Mouse (Mus musculus): ENCODE measurements around the gene Ext2.

Gene Ext2

GRCm38 (mm10) chr2:93806487-93807201 is 15.7 kb downstream of the Ext2 start:
- in situ Hi-C loops (cut with MboI, MseI), result no loop called here

- in situ Hi-C loops (cut with MboI, MseI), result no loop called here
These were observed 16.8 kb downstream of the Ext2 start for GRCm38 (mm10) chr2:93805523-93805922.

GRCm38 (mm10) chr2:93805066-93805465 is 17.3 kb downstream of the Ext2 start:
- in situ Hi-C loops (cut with MboI, MseI), result no loop called here

- in situ Hi-C loops (cut with MboI, MseI), result no loop called here
These were observed 19.4 kb downstream of the Ext2 start for GRCm38 (mm10) chr2:93802947-93803346.

GRCm38 (mm10) chr2:93801097-93801496 is 21.3 kb downstream of the Ext2 start:
- in situ Hi-C loops (cut with MboI, MseI), result no loop called here

GRCm38 (mm10) chr2:93797162-93797795 is 25.1 kb downstream of the Ext2 start:
- in situ Hi-C loops (cut with MboI, MseI), result no loop called here

GRCm38 (mm10) chr2:93794375-93794774 is 28.0 kb downstream of the Ext2 start:
- in situ Hi-C loops (cut with MboI, MseI), result no loop called here

- in situ Hi-C loops (cut with MboI, MseI), result no loop called here
These were observed 30.6 kb downstream of the Ext2 start for GRCm38 (mm10) chr2:93791516-93792499.

- in situ Hi-C loops (cut with MboI, MseI), result no loop called here
These were observed 31.5 kb downstream of the Ext2 start for GRCm38 (mm10) chr2:93790798-93791345.

GRCm38 (mm10) chr2:93788557-93788956 is 33.8 kb downstream of the Ext2 start:
- in situ Hi-C loops (cut with MboI, MseI), result no loop called here

GRCm38 (mm10) chr2:93786175-93786574 is 36.2 kb downstream of the Ext2 start:
- in situ Hi-C loops (cut with MboI, MseI), result no loop called here

GRCm38 (mm10) chr2:93785432-93785798 is 37.0 kb downstream of the Ext2 start:
- in situ Hi-C loops (cut with MboI, MseI), result no loop called here

- in situ Hi-C loops (cut with MboI, MseI), result no loop called here
These were observed 37.5 kb downstream of the Ext2 start for GRCm38 (mm10) chr2:93784721-93785431.

- in situ Hi-C loops (cut with MboI, MseI), result no loop called here
These were observed 38.3 kb downstream of the Ext2 start for GRCm38 (mm10) chr2:93783926-93784539.

- in situ Hi-C loops (cut with MboI, MseI), result no loop called here
These were observed 39.7 kb downstream of the Ext2 start for GRCm38 (mm10) chr2:93782682-93783081.

- in situ Hi-C loops (cut with MboI, MseI), result no loop called here
These were observed 40.2 kb downstream of the Ext2 start for GRCm38 (mm10) chr2:93782156-93782555.

- in situ Hi-C loops (cut with MboI, MseI), result no loop called here
These were observed 41.8 kb downstream of the Ext2 start for GRCm38 (mm10) chr2:93780528-93780927.

- in situ Hi-C loops (cut with MboI, MseI), result no loop called here
These were observed 42.5 kb downstream of the Ext2 start for GRCm38 (mm10) chr2:93779897-93780208.

- in situ Hi-C loops (cut with MboI, MseI), result no loop called here
These were observed 43.1 kb downstream of the Ext2 start for GRCm38 (mm10) chr2:93779081-93779896.

GRCm38 (mm10) chr2:93778616-93779015 is 43.8 kb downstream of the Ext2 start:
- in situ Hi-C loops (cut with MboI, MseI), result no loop called here
